Mouse (Mus musculus): ENCODE data around the gene Srebf1.

GRCm38 (mm10) chr11:60176182-60176974 lies 46.0 kb downstream of the Srebf1 start:
- TF ChIP-seq GATA1 (IDR thresholded peaks at IDR 0.05; ENCODE audit: low read length) (no peak), TAL1 (IDR thresholded peaks at IDR 0.05; ENCODE audit: low read length) (no peak)

Measured in erythroblast, embryonic 14.5 days (primary cell).